Mouse (Mus musculus) frontal cortex, postnatal 14 days (tissue): ENCODE data around the gene Traf7.

ENCODE experiments used
- DNase-seq, 2 experiments: peaks; one replicate each; pipeline ENCODE4 v3.0.0; 2022; ENCODE audit warnings: low spot score in 2 of 2

The Traf7 gene

DNA sequence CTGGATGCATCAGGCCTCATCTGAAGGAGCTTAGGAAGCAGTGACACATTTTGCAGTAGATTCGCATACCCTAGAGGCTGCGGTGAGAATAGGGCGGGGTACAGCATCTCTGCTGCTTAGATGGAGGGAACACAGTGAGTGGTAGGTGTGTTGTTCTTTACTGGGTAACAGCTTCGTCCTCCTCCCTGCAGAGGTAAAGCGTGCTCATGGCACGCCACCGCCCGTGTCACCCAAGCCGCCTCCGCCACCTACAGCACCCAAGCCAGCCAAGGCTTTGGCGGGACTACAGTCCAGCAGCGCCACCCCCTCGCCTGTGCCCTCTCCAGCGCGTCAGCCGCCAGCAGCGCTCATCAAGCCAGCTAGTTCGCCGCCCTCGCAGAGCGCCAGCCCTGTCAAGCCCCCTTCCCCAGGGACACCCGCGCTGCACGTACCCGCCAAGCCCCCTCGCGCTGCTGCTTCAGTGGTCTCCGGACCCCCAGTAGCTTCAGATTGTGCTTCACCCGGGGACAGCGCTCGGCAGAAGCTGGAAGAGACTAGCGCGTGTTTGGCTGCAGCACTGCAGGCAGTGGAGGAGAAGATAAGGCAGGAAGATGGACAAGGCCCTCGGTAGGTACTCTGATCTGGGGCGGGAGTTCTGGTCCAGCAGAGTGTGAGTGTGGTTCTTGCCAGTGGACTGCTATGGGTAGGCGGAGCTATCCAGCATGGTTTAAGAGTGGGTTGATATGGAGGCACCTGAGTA is 21.2 kb downstream of the Traf7 start:
- no peak for DNase-seq

DNA sequence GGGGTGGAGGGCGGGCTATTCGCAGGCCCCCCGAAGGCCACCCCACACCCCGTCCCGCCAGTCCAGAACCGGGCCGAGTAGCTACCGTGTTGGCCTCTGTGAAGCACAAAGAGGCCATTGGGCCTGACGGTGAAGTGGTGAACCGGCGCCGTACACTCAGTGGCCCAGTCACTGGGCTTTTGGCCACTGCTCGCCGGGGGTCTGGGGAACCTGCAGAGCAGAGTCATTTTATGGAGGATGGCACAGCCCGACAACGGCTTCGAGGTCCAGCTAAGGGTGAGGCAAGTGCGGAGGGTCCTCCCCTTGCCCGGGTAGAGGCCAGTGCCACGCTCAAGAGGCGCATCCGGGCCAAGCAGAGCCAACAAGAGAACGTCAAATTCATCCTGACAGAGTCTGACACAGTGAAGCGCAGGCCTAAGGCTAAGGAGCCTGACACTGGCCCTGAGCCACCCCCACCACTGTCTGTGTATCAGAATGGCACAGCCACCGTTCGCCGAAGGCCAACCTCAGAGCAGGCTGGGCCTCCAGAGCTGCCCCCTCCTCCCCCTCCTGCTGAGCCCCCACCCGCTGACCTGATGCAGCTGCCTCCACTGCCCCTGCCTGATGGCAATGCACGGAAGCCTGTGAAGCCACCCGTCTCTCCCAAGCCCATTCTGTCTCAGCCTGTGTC is 22.3 kb downstream of the Traf7 start:
- no peak for DNase-seq

DNA sequence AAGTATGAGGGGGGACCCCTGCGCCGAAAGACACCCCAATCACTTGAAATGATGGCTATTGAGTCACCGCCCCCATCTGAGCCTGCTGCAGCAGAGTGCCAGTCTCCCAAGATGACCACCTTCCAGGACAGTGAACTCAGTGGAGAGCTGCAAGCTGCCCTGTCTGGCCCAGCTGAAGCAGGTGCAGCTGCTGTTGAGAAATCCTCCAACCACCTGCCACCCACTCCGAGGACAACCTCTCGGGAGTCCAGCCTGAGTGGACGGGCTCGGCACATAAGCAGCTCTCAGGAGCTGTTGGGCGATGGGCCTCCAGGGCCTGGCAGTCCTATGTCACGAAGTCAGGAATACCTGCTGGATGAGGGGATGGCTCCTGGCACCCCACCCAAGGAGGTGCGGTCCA is 23.7 kb downstream of the Traf7 start:
- no peak for DNase-seq

DNA sequence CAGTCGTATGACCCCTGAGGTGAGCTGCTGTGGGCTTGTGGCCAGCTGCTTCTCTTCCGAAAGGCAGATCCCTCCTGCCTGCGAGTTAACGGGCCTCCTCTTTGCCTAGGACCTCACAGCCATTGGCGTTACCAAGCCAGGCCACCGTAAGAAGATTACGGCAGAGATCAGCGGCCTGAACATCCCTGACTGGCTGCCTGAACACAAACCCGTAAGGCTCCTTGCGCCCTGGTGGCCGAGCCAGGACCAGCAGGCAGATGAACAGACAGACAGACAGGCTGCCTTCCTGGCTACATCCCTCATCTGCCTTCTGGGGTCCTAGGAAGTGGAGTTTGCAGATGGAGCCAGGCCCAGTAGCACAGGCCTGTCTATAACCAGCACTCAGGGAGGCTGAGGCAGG is 25.5 kb downstream of the Traf7 start:
- DNase-seq, result no peak

DNA sequence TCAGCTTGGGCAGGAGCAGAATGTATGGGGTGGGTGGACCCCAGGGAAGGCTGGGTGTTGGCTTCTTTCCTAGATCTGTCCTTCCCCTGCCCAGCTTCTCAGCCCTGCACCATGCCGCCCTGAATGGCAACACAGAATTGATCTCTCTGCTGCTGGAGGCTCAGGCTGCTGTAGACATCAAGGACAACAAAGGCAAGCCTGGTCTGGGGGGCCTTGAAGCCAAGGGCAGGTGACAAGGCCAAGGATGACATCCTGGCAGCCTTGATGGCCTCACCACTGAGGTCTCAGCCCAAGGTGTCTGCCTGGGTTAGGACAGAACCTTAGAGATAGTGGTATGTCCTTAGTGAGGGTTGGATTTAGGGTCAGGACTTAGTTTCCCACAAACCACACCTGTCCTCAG is 31.7 kb downstream of the Traf7 start:
- peak in 1 of 2 experiments; percentile 5 for DNase-seq

DNA sequence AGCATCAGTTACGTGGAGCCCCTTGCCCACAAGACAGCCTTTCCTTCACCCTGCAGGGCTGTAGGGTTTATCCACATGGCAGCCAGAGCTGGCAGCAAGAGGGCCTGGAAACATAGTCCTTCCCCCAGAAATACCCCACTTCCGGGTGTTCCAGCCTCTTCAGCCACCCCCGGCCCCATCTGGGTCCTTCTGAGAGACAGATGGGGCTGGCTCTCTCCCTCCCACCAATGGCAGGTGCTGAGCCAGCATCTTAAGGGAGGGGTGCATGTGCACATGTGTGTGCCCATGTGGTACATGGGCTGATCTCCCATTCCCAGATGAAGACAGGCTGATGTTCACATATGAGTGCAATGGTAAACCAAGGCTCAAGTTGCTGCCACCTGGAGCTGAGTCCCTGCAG is 32.3 kb downstream of the Traf7 start:
- peak in 1 of 2 experiments; percentile 46 for DNase-seq

DNA sequence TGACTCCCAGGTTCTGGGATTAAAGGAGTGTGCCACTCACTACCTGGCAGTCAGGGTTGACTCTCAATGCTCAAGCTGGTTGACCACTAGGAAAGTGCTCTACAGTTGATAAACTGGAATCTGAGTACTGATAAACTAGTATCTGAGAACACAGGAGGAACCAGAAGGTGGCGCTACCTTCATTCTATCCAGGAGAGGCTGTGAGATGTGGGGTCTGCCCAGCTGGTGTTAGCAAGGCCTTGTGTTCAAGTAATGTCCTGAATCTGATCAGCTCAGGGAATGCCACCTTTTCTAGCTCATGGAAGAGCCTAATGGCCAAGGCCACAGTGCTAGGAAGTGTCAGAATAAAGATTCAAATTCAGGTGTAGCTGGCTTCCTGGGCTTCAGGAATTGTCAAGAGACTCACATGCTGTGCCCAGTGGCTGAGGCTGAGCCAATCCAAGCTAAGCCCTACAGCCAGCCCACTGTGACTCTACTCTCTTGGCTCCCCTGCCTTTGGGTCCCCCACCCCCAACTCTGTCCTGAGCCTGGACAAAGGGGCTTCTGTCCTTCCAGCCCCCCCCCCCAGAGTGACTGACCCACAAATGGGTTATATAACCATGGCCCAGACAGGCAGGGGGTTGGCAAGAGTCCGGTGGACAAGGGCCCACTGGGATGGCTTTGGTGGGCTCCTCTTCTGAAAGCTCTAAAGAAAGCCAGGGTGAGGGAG is 33.0 kb downstream of the Traf7 start:
- peak in 1 of 2 experiments; percentile 58 for DNase-seq

DNA sequence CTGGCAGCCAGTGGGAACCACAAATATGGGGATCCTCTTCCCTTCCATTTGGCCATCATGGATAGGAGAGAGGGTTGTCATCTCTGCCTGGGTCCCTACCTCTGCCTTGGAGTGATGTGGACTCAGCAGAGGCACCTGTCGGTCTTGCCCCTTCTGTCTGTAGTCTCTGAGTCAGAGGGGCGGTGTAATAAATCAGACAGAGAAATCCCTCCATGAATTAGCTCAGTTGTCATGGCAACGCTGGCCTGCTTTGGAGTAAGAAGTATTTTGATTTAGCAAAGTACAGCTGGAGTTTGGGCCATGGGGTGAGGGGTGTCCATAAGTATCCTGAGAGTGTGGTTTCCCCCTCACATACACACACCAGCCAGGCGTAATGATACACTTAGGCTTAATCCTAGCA is 37.3 kb downstream of the Traf7 start:
- no peak for DNase-seq

DNA sequence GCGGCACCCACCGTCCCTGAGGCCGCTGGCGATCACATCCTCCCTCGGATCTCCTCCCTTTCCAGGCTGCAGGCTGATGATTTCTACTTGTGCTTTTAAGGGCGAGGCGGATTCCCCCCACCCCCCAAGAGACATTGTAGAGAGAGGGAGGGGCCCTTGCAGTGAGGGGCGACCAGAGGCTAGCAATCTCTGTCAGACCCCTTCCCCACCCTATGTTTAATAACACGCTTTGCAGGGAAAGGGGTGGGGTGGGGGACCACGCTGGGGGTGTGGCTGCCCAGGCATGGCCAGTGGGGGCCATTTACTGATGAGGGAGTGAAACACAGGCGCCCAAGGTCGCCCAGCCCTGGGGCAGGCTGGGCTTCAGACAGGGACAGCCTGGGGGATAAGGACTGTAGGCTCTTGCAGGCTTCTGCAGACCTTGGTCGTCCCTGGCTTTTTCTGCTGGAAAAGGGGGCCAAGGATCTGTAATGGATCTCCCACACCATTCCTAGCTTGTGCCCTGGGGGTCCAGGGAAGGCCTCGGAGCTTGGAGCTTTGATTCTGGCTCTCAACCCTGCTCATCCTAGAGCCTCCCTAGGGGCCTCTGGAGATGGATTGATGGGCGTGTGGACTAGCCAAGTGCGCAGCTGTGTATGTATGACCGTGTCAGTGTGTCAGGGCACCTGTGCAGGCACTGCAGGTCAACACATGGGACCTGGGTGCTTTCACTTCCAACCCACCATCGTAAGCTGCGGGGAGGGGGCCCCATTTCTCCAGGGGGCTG is 38.3 kb downstream of the Traf7 start:
- DNase-seq, result no peak

DNA sequence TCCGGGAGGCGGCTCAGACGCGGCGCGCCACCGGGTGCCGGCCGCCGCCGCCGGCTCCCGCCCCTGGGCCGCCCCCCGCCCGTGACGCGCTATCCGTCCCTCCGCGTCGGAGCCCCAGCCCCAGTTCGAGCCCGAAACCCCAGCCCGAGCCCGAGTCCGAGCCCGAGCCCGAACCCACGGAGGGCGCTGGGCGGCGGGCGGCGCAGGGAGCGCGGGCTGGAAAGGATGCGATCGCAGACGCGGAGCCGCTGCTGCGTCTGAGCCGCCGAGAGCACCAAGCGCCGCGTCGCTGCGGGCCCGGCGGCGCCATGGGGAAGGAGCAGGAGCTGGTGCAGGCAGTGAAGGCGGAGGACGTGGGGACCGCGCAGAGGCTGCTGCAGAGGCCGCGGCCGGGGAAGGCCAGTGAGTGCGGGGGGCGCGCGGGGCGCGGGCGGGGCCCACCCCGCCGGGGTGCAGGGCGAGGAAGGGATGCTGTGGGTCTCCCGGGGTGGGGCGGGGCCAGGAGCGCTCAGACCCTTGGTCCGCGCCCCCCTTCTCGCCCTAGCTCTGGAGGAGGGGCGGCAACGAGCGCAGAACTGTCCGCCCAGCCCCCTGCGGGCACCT is 39.0 kb downstream of the Traf7 start:
- DNase-seq, result no peak

DNA sequence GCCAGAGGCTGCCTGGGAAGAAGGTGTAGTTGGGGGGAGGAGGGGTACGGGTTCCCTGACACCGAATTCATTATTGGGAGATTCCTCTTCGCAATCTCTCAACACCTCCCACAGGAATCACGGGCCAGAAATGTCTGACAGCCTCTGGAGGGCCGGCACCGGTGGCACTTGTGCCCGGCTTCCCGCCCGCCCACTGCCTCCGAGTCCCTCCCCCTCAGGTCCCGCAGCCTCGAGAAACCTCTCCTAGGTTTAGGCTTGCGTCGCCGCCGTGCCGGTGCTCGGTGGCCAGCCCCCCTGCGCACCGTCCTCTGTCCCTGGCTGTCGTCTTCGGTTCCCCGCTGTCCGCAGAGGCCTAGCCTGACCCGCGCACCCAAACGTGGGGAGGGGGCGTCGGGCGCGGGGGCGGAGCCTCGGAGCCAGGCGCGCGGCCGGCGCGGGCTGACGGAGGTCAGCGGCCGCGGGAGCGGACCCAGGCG is 39.5 kb downstream of the Traf7 start, which contains the start of gene Caskin1:
Caskin1 (plus strand) TSS at position 416 of the 476 bp plus-strand sequence.
- DNase-seq, result no peak

DNA sequence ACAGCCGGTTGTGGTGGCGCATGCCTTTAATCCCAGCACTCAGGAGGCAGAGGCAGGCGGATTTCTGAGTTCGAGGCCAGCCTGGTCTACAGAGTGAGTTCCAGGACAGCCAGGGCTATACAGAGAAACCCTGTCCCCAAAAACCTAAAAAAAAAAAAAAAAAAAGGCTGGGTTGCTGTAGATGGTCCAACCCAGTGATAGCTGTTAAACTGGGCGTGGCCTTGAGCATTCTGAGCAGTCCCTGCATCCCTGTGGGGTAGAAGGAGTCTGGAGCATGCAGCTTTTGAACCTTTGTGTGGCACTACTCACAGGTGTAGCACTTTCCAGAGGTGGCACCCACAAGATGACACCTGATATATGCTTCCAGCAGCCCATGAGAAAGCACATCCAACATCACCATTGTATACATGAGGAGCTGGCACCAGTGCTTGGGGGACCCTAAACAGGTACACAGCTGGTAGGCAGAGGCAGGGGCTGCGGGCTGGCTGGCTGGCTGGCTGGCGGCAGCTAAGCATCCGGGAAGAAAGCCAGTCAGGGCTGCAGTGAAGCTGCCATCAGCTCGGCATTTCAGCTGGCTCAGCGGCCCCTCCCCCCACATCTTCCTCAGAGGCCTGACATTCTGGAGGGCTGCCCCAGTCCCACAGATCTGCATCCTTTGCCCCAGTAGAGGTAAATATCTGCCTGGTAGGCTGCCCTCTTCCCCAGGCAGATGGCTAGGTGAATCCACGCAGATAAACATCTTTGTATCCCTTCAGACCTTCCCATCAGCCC is 42.5 kb downstream of the Traf7 start:
- DNase-seq, result no peak

DNA sequence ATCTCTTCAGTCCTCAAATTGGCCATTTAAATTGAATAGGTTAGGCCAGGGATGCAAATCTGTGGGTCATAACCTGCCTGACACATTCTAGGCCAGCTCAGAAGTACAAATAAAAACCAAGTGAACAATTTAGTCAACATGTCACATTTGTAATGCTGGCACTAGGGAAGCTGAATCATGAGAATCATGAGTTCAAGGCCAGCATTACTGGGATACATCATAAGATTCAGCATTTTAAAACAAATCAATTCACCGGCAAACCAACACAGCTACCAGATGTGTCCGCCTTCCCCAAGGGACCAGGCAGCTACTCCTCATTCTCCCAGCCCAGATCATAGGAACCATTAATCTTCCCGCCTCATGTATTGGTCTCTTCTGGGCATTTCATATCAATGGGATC is 44.2 kb downstream of the Traf7 start:
- DNase-seq, result no peak

DNA sequence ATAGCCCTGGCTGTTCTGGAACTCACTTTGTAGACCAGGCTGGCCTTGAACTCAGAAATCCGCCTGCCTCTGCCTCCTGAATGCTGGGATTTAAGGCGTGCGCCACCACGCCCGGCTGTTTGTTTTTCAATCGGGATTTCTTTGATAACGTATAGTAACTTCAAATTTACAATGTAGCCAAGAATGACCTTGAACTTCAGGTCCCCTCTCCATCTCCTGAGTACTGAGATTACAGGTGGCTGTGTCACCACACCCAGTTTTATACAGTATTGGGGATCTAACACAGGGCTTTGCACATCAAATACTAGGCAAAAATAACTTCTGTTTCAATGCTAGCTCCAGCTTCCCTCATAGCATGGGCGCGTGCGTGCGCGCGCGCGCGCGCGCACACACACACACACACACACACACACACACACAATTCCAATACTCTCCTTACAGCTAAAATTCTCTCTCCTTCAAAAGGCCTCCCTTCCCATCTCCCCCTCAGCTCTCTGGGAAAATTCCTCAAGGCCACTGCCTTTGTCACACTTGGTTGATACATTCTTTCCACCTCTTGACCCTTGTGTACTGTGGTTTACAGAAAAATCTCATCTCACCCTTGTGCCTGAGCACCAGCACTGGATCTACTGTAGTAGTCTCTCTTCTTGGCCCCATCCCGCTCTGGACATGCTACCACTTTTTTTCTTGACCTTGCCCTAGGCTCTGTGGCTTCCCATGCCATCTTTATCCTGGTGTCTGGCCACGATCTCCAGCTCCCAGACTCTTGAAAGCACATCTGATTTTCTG is 46.5 kb downstream of the Traf7 start:
- DNase-seq, result no peak

DNA sequence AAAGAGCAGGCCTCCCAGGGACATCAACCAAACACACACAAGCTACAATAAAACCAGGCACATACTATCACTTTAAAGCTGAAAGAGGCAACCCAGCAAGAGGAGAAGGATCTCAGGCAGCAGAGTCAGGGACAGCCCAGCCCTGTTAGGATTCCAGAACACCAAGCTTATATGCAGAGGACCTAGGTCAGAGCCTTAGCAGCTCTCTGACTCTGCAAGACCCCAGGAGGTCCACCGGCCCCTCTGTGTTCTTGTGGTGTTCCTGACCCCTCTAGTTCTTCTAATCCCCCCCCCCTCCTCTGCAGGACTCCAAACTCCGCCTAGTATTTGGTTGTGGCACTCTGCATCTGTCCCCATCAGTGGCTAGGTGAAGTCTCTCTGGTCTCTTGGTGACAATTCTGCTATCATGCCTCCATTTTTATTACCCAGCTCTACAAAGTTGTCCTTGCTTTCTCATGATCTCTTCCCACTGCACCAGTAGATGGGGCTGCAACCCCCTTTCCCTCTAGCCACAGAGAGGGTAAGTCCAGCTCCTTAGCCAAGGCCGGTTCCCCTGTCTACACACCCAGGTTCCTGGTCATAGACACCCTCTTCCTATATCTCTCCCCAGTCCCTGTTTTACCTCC is 47.4 kb downstream of the Traf7 start:
- no peak for DNase-seq

DNA sequence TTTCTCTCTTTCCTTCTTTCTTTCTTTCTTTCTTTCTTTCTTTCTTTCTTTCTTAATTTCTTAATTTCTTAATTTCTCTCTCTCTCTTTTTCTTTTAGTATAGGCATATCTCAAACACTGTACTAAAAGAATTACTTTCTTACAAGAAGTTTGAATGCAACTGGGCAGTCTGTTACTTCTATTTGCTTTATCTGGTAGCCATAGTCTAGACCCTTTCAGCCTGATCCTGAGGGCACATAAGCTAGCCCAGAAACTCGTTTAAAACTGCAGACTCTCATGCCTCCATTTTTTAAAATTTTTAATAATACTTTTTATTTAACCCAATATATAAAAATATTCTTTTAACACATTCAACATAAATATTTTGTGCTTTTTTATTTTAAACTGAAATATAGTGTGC is 48.3 kb downstream of the Traf7 start:
- no peak for DNase-seq

DNA sequence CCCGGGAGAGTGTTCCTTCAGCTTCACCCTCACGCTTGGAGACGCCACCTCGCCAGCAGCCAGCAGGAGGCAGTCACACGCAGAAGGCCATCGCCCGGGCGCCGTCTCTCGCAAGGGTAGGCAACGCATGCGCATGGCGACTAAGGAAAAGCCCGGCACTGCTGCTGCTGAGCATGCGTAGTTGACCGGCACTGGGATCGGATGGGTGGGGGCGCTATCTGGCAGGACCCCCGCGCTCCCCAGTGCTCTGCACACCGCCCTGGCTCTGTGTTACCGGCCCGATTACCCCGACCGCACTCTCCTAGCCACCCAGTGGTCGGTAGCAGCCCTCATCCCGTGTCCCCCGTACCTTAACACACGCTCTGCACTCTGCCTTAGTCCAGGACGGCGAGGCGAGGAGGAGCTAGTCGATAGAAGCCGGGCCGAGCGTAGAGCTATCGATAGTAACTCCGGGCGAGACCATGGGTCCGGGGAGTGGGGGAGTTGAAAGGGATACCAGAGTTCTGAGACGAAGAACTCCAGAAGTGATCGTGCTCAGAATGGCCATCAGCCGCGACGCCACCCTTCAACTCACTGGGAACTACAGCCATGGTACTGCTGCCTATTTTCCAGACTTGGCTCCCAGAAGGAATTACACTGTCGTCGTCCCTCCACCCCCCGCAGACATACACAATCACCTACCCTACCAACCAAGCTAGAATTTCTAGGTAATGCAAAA is 48.9 kb downstream of the Traf7 start, which contains the start of gene Mlst8:
Mlst8 (minus strand) TSS at position 416 of the 718 bp plus-strand sequence.
- peak; percentile 94 to 96 for DNase-seq

DNA sequence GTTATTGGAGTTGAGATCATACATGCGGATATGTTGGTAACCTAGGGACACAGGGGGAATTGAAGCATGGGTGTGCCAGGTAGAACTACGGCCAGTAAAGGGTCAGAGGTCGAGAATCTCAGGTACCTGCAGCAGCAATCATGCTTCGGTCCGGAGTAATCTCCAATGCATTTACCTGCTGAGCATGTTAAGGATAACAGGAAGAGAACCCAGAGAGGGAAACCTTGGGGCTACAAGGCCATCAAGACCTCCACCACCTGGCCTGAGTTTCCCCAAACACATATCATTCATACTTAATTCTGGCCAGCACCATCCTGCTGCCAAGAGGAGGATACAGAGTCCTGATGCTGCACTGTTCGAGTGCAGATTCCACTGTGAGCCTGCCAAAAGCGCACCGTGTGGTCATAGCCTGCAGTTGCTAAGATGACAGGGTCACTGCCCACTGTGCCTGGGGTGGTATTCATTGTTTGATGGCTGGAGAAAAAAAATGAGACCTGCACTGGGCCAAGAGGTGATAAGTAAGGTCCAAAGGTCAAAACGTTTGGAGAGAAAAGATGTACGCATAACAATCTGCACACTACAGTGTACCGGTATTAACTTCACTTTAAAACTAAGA is 49.6 kb downstream of the Traf7 start:
- no peak for DNase-seq
